30 mouse cellular contexts compared by ENCODE assay signal in the genomic region with DNA sequence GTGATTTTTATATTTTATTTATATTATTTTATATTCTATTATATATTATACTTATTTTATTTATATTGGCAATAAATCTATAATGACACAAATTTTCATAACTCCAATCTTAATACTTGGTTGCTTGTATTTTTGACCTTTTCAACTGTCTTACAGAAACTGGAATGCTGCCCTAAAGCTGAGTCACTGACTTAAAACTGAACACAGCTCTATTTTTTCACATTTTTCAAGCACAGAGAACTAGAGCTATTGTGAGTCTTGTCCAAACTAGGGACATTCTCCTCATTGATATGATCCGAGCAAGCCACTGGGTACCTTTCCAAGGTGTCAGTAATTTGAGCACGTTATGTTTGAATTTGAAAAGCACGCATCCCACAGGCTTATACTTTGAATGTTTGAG.
DNase-seq lines count a peak whose midpoint lies in the region; ATAC-seq lines count a peak whose summit lies in the region.
"Had no signal": no experiment of that assay in that cellular context is flagged by ENCODE, and none has a peak within 500 bp of the region (broad histone marks: within the 10 kb centered on the region; RNA-seq: fewer than 3 reads in every experiment).

No protein-coding gene starts in this region.

- peak; percentile 21 to 80 for DNase-seq in adrenal gland, adult (ENCODE audit: inconsistent age in 2 of 2, low spot score in 1 of 2)
- no peak for DNase-seq in adrenal gland, adult 18-20 months (ENCODE audit: low spot score in 2 of 2)
- DNase-seq in heart, adult 8-10 months (ENCODE audit: low spot score), result peak; percentile 7
- no peak for DNase-seq in heart, adult 11 months
- DNase-seq in lung, postnatal 36 days, result peak; percentile 7
- DNase-seq in lung, postnatal 4 days, result no peak
- DNase-seq in kidney, postnatal 36 days, result no peak
- DNase-seq: adrenal gland, adult 8-10 months; B cell, adult 2 months; cerebellum, adult 18-20 months; cerebellum, adult 9-10 months; cerebellum, postnatal 14 days; forebrain, postnatal 0 days; gastrocnemius, adult 2 months; gastrocnemius, postnatal 14 days; heart, adult 18-20 months; heart, postnatal 14 days; heart, postnatal 4 days had no signal

- no peak overlapping the region for H3K4me2 ChIP-seq in intestine, embryonic 15.5 days (replicated peaks)
- H3K4me2 ChIP-seq: forebrain, embryonic 13.5 days; heart, embryonic 13.5 days; hindbrain, embryonic 14.5 days had no signal

- no peaks in the 10 kb centered on the region for H3K27me3 ChIP-seq in intestine, embryonic 15.5 days (replicated peaks)
- H3K27me3 ChIP-seq: CH12.LX; forebrain, embryonic 13.5 days; heart, embryonic 13.5 days had no signal

- no peak overlapping the region for H3K9ac ChIP-seq in intestine, embryonic 15.5 days
- H3K9ac ChIP-seq: forebrain, embryonic 13.5 days; forebrain, postnatal 0 days; heart, embryonic 13.5 days; hindbrain, embryonic 14.5 days had no signal

- H3K4me3 ChIP-seq in intestine, embryonic 15.5 days (replicated peaks), result no peak overlapping the region
- H3K4me3 ChIP-seq: forebrain, embryonic 10.5 days; forebrain, embryonic 13.5 days; gastrocnemius, adult 2 months; heart, embryonic 10.5 days; heart, embryonic 13.5 days had no signal

- H3K4me1 ChIP-seq in intestine, embryonic 15.5 days (replicated peaks), result peaks cover 5% of the 10 kb centered on the region

- H3K27ac ChIP-seq in intestine, embryonic 15.5 days, result no peak overlapping the region
- H3K27ac ChIP-seq: forebrain, embryonic 10.5 days; forebrain, embryonic 13.5 days; gastrocnemius, adult 2 months; heart, embryonic 10.5 days; heart, embryonic 13.5 days; hindbrain, embryonic 14.5 days; hindbrain, postnatal 0 days had no signal

- no peaks in the 10 kb centered on the region for H3K36me3 ChIP-seq in intestine, embryonic 15.5 days
- H3K36me3 ChIP-seq: forebrain, embryonic 10.5 days; G1E; heart, embryonic 10.5 days; heart, embryonic 13.5 days had no signal

- H3K9me3 ChIP-seq in intestine, embryonic 15.5 days, result no peaks in the 10 kb centered on the region
- H3K9me3 ChIP-seq: forebrain, embryonic 10.5 days; forebrain, embryonic 13.5 days; heart, embryonic 10.5 days; heart, embryonic 13.5 days had no signal

- no peak for ATAC-seq in intestine, embryonic 15.5 days
- ATAC-seq: activated CD4-positive, CD25-positive, alpha-beta regulatory T cell, adult 4 months; forebrain, embryonic 13.5 days; forebrain, postnatal 0 days; hindbrain, postnatal 0 days; inflammation-experienced regulatory T-cells, adult 6 months; intestine, postnatal 0 days had no signal

- 80% methylated on average over 3 of the region's 3 CpGs for WGBS in intestine, embryonic 15.5 days

Comparison
In these comparisons a context has a peak if more than half of its experiments do, and no peak if none do; other contexts are left out.
1. DNase-seq: peak in adrenal gland, adult (2 of 2), heart, adult 8-10 months (single experiment) and lung, postnatal 36 days (single experiment); none in adrenal gland, adult 18-20 months (0 of 2), heart, adult 11 months (single experiment), lung, postnatal 4 days (0 of 2) and kidney, postnatal 36 days (0 of 2).